Mouse (Mus musculus): Measurements from ENCODE around the gene 1110017D15Rik.

- no peak for TF ChIP-seq CTCF (IDR thresholded peaks at IDR 0.05)
- no peak for TF ChIP-seq EP300 (IDR thresholded peaks at IDR 0.05; ENCODE audit: insufficient read depth, low read depth, low read length)
These were observed 1.2 kb upstream of the 1110017D15Rik start for GRCm38 (mm10) chr4:41518349-41518748.
